Mouse (Mus musculus): ENCODE results near the gene Ube3b.
A peak's percentile ranks its signal among the peaks of the same experiment; 100 is the strongest.

Gene Ube3b

GRCm38 (mm10) chr5:114373581-114373980, 6.8 kb upstream of the Ube3b start:
- DNase-seq (ENCODE audit: low read depth), result no peak

- no peak for DNase-seq (ENCODE audit: low read depth)
These were observed 5.8 kb upstream of the Ube3b start for GRCm38 (mm10) chr5:114374409-114375213.

- peak; percentile 35 for DNase-seq (ENCODE audit: low read depth)
These were observed 2.1 kb upstream of the Ube3b start for GRCm38 (mm10) chr5:114378177-114378920.

- peak; percentile 54 for DNase-seq (ENCODE audit: low read depth)
These were observed 1.5 kb upstream of the Ube3b start for GRCm38 (mm10) chr5:114378936-114379335.

- peak; percentile 46 for DNase-seq (ENCODE audit: low read depth)
These were observed 644 bp upstream of the Ube3b start for GRCm38 (mm10) chr5:114379763-114380162.

GRCm38 (mm10) chr5:114381013-114381351, 575 bp downstream of the Ube3b start:
- DNase-seq (ENCODE audit: low read depth), result no peak

GRCm38 (mm10) chr5:114383184-114383904, 2.9 kb downstream of the Ube3b start:
- peak; percentile 71 for DNase-seq (ENCODE audit: low read depth)

- DNase-seq (ENCODE audit: low read depth), result no peak
These were observed 4.0 kb downstream of the Ube3b start for GRCm38 (mm10) chr5:114384448-114384847.

GRCm38 (mm10) chr5:114393169-114393568, 12.8 kb downstream of the Ube3b start:
- peak; percentile 49 for DNase-seq (ENCODE audit: low read depth)

- DNase-seq (ENCODE audit: low read depth), result peak; percentile 24
These were observed 26.2 kb downstream of the Ube3b start for GRCm38 (mm10) chr5:114406592-114406991.

GRCm38 (mm10) chr5:114407269-114407668, 26.9 kb downstream of the Ube3b start:
- peak; percentile 76 for DNase-seq (ENCODE audit: low read depth)

GRCm38 (mm10) chr5:114407810-114408209, 27.4 kb downstream of the Ube3b start:
- DNase-seq (ENCODE audit: low read depth), result peak; percentile 83

- DNase-seq (ENCODE audit: low read depth), result no peak
These were observed 28.4 kb downstream of the Ube3b start for GRCm38 (mm10) chr5:114408846-114409245.

GRCm38 (mm10) chr5:114410429-114410828, 30.0 kb downstream of the Ube3b start:
- no peak for DNase-seq (ENCODE audit: low read depth)

GRCm38 (mm10) chr5:114412361-114412998, 32.1 kb downstream of the Ube3b start:
- peak; percentile 73 for DNase-seq (ENCODE audit: low read depth)

- DNase-seq (ENCODE audit: low read depth), result peak; percentile 85
These were observed 32.8 kb downstream of the Ube3b start for GRCm38 (mm10) chr5:114413067-114413735.

- peak; percentile 79 for DNase-seq (ENCODE audit: low read depth)
These were observed 35.2 kb downstream of the Ube3b start for GRCm38 (mm10) chr5:114415606-114416005.

GRCm38 (mm10) chr5:114416855-114417254, 36.4 kb downstream of the Ube3b start:
- no peak for DNase-seq (ENCODE audit: low read depth)

- DNase-seq (ENCODE audit: low read depth), result peak; percentile 44
These were observed 38.1 kb downstream of the Ube3b start for GRCm38 (mm10) chr5:114418541-114418940.

- no peak for DNase-seq (ENCODE audit: low read depth)
These were observed 41.3 kb downstream of the Ube3b start for GRCm38 (mm10) chr5:114421561-114422298.

GRCm38 (mm10) chr5:114422591-114422990, 42.2 kb downstream of the Ube3b start:
- no peak for DNase-seq (ENCODE audit: low read depth)

Measured in NIH3T3 (cell line).